Mouse (Mus musculus): Measurements from ENCODE around the gene Terb1. TPM values are rescaled to one million over a fixed set of nuclear protein-coding genes. Genes with fewer than 3 reads are reported as not detected.

Terb1 gene
- polyA plus RNA-seq, 1 experiment from 2014 or later, result 0.34 TPM

DNA sequence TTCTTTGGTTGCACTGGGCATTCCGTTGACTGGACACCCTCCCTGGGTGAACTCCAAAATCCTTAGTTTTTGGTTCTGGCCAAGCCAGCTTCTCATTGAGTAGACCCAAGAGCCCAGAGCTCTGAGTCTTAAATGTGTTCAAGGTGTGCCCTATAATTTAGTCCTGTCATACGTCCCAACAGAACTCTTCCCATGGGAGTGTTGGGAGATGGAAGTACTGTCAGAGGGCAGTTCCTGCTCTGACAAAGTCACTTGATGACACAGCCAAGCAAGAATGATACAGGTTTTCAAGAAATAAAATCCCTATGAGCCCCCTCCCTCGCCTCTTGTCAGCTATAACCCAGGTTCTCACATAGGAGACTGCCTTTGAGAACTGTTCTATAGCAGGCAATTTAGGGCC lies 424 bp upstream of the Terb1 start:
- H3K36me3 ChIP-seq (ENCODE audit: control insufficient read depth, insufficient read depth, low read length), result peaks cover 41% of the 10 kb centered on the region
- H3K4me3 ChIP-seq (ENCODE audit: low read depth, low read length), result 0 out of 2 replicates have a peak overlapping the region, but pooled peaks have one; percentile 52
- no peak overlapping the region for H3K4me2 ChIP-seq (ENCODE audit: low read length)
- no peaks in the 10 kb centered on the region for H3K9me3 ChIP-seq (ENCODE audit: control insufficient read depth, low read length)
- no peak overlapping the region for H3K9ac ChIP-seq (ENCODE audit: low read length)
- H3K27me3 ChIP-seq (replicated peaks; ENCODE audit: control insufficient read depth, insufficient read depth, low read length), result no peaks in the 10 kb centered on the region
- 81% methylated on average over 3 of the region's 3 CpGs for WGBS
- ATAC-seq (replicated peaks; ENCODE audit: low FRiP score, low TSS enrichment, low read depth) (no peak; the same call in 1 of the 2 replicates), DNase-seq (ENCODE audit: low spot score) (peak; percentile 53)
- H3K4me1 ChIP-seq (replicated peaks; ENCODE audit: control insufficient read depth, insufficient read depth, low read length), result no peaks in the 10 kb centered on the region; the same call in 1 of the 2 replicates
- H3K27ac ChIP-seq (ENCODE audit: low read depth), result no peak overlapping the region

DNA sequence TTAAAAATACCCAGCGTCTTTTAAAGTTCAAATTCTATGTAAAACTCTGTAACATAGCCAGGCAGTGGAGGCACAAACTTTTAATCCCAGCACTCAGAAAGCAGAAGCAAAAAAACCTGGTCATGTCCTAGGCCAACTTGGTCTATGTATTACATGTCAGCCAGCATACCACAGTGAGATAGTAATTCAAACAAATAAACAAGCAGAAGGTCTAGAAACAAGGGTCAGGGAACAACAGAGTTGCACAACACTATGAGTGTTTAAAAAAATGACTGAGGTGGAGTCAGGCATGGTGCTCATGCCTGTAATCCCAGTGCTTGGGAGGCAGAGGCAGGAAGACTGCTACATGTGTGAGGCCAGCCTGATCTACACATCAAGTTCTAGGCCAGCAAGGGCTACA lies 30.6 kb downstream of the Terb1 start:
- Histone ChIP-seq H3K27me3 (replicated peaks; ENCODE audit: control insufficient read depth, insufficient read depth, low read length) (no peaks in the 10 kb centered on the region), H3K9me3 (ENCODE audit: control insufficient read depth, low read length) (no peaks in the 10 kb centered on the region), H3K4me1 (replicated peaks; ENCODE audit: control insufficient read depth, insufficient read depth, low read length) (no peaks in the 10 kb centered on the region), H3K4me2 (ENCODE audit: low read length) (no peak overlapping the region), H3K36me3 (ENCODE audit: control insufficient read depth, insufficient read depth, low read length) (no peaks in the 10 kb centered on the region), H3K4me3 (ENCODE audit: low read depth, low read length) (no peak overlapping the region), H3K9ac (ENCODE audit: low read length) (no peak overlapping the region), H3K27ac (ENCODE audit: low read depth) (no peak overlapping the region)
- no peak for DNase-seq (ENCODE audit: low spot score)
- no peak for ATAC-seq (replicated peaks; ENCODE audit: low FRiP score, low TSS enrichment, low read depth)
- 65% methylated on average over 1 of the region's 1 CpGs for WGBS

DNA sequence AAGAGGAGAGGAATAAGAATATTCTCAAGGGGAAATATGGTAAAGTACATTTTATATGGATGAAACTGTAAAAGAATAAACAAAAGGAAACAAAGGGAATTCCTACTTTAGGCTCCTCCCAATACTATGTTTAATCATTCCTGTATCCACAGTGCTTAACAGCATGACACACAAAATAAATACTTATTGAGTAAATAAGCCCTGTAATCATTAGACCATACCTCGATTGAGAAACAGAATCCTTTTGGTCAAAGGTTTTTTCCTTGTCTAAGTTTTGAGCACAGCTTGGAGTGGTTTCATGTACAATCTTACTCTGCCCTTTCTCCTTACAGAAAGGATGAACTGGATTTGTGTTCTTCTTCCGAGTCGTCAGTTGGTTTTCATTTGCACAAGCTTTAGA lies 37.2 kb downstream of the Terb1 start:
- DNase-seq (ENCODE audit: low spot score) (no peak), ATAC-seq (replicated peaks; ENCODE audit: low FRiP score, low TSS enrichment, low read depth) (no peak)
- no peak overlapping the region for H3K4me3 ChIP-seq (ENCODE audit: low read depth, low read length)
- no peak overlapping the region for H3K4me2 ChIP-seq (ENCODE audit: low read length)
- H3K9me3 ChIP-seq (ENCODE audit: control insufficient read depth, low read length), result no peaks in the 10 kb centered on the region
- no peaks in the 10 kb centered on the region for H3K4me1 ChIP-seq (replicated peaks; ENCODE audit: control insufficient read depth, insufficient read depth, low read length)
- no peak overlapping the region for H3K27ac ChIP-seq (ENCODE audit: low read depth)
- 70% methylated on average over 3 of the region's 3 CpGs for WGBS
- no peak overlapping the region for H3K9ac ChIP-seq (ENCODE audit: low read length)
- H3K36me3 ChIP-seq (ENCODE audit: control insufficient read depth, insufficient read depth, low read length), result no peaks in the 10 kb centered on the region
- H3K27me3 ChIP-seq (replicated peaks; ENCODE audit: control insufficient read depth, insufficient read depth, low read length), result no peaks in the 10 kb centered on the region

DNA sequence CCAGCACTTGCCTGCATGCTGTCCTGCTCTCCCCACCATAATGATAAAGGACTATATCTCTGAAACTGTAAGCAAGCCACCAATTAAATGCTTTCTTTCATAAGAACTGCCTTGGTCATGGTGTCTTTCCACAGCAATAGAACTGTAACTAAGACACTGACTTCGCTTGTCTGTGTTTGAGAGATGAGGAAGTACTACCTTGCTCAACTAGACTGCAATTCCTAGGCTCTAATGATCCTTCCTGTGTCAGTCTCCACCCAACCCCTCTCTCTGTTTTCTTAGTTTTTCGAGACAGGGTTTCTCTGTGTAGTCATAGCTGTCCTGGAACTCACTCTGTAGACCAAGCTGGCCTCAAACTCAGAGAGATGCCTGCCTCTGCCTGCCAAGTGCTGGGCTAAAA lies 42.2 kb downstream of the Terb1 start:
- Histone ChIP-seq H3K9ac (ENCODE audit: low read length) (no peak overlapping the region), H3K9me3 (ENCODE audit: control insufficient read depth, low read length) (no peaks in the 10 kb centered on the region), H3K27me3 (replicated peaks; ENCODE audit: control insufficient read depth, insufficient read depth, low read length) (no peaks in the 10 kb centered on the region), H3K4me1 (replicated peaks; ENCODE audit: control insufficient read depth, insufficient read depth, low read length) (no peaks in the 10 kb centered on the region), H3K4me2 (ENCODE audit: low read length) (no peak overlapping the region), H3K4me3 (ENCODE audit: low read depth, low read length) (no peak overlapping the region), H3K27ac (ENCODE audit: low read depth) (no peak overlapping the region), H3K36me3 (ENCODE audit: control insufficient read depth, insufficient read depth, low read length) (no peaks in the 10 kb centered on the region)
- no peak for DNase-seq (ENCODE audit: low spot score)
- ATAC-seq (replicated peaks; ENCODE audit: low FRiP score, low TSS enrichment, low read depth), result no peak
- WGBS, result 71% methylated on average over 2 of the region's 2 CpGs

DNA sequence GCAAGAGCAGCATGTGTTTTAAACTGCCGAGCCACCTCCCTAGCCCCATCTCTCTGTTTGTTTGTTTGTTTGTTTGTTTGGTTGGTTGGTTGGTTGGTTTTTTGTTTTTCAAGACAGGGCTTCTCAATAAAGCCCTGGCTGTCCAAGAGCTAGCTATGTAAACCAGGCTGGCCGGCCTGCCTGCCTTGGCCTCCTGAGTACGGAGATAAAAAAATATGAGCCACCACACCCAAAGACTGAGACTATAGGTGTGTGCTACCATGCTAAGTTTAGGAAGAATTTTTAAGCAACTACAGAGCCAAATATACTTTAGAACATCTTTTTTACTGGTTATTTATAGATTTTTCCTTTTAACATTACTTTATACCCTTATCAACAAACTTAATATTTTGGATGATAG lies 57.5 kb downstream of the Terb1 start:
- Histone ChIP-seq H3K4me3 (ENCODE audit: low read depth, low read length) (no peak overlapping the region), H3K9ac (ENCODE audit: low read length) (no peak overlapping the region), H3K36me3 (ENCODE audit: control insufficient read depth, insufficient read depth, low read length) (no peaks in the 10 kb centered on the region), H3K9me3 (ENCODE audit: control insufficient read depth, low read length) (no peaks in the 10 kb centered on the region), H3K4me1 (replicated peaks; ENCODE audit: control insufficient read depth, insufficient read depth, low read length) (no peaks in the 10 kb centered on the region), H3K27me3 (replicated peaks; ENCODE audit: control insufficient read depth, insufficient read depth, low read length) (no peaks in the 10 kb centered on the region), H3K27ac (ENCODE audit: low read depth) (no peak overlapping the region), H3K4me2 (ENCODE audit: low read length) (no peak overlapping the region)
- WGBS, result 80% methylated on average over 3 of the region's 3 CpGs
- DNase-seq (ENCODE audit: low spot score) (no peak), ATAC-seq (replicated peaks; ENCODE audit: low FRiP score, low TSS enrichment, low read depth) (no peak)

DNA sequence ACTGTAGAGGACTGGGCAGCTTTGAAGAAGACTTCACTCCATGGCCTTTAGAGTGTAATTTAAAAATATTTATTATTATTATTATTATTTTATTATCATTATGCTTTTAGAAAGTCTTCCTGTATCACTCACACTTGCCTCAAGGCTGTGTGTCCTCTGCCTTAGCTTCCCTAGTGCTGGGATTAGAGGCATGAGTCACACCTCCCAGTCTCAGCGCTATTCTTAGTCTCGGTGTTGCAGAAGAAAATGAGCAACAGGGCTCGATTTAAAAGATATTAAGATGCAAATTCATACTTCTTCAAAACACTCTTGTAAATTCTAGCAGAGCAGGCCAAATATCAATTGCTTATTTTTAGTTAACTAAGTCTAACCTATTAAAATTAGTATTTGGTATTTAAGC lies 60.9 kb downstream of the Terb1 start:
- Histone ChIP-seq H3K27ac (ENCODE audit: low read depth) (no peak overlapping the region), H3K27me3 (replicated peaks; ENCODE audit: control insufficient read depth, insufficient read depth, low read length) (no peaks in the 10 kb centered on the region), H3K4me1 (replicated peaks; ENCODE audit: control insufficient read depth, insufficient read depth, low read length) (no peaks in the 10 kb centered on the region), H3K9ac (ENCODE audit: low read length) (no peak overlapping the region), H3K4me2 (ENCODE audit: low read length) (no peak overlapping the region), H3K9me3 (ENCODE audit: control insufficient read depth, low read length) (no peaks in the 10 kb centered on the region), H3K36me3 (ENCODE audit: control insufficient read depth, insufficient read depth, low read length) (no peaks in the 10 kb centered on the region), H3K4me3 (ENCODE audit: low read depth, low read length) (no peak overlapping the region)
- ATAC-seq (replicated peaks; ENCODE audit: low FRiP score, low TSS enrichment, low read depth), result no peak
- WGBS, result 85% methylated on average over 3 of the region's 3 CpGs
- no peak for DNase-seq (ENCODE audit: low spot score)

DNA sequence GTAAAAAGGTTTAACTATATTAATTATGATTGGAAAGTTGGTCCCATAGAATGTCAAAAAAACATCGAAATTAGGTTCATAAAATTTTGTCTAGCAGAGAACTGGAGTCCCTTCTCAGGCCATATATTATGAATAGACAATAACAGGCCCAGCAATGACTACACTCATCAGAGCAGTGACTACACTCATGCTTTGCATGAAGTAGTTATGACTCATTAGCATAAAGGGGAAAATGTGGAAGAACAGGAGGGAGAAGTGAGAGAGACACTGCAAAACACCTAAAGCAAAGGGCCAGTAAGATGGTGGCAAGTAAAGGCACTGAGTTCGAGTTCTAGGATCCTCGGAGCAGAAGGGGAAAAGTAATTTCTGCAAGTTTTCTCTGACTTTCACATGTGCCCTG lies 63.7 kb downstream of the Terb1 start:
- Histone ChIP-seq H3K9ac (ENCODE audit: low read length) (no peak overlapping the region), H3K4me1 (replicated peaks; ENCODE audit: control insufficient read depth, insufficient read depth, low read length) (peaks cover 9% of the 10 kb centered on the region; the same call in 1 of the 2 replicates), H3K4me2 (ENCODE audit: low read length) (no peak overlapping the region), H3K36me3 (ENCODE audit: control insufficient read depth, insufficient read depth, low read length) (no peaks in the 10 kb centered on the region), H3K4me3 (ENCODE audit: low read depth, low read length) (no peak overlapping the region), H3K9me3 (ENCODE audit: control insufficient read depth, low read length) (no peaks in the 10 kb centered on the region), H3K27me3 (replicated peaks; ENCODE audit: control insufficient read depth, insufficient read depth, low read length) (no peaks in the 10 kb centered on the region), H3K27ac (ENCODE audit: low read depth) (no peak overlapping the region)
- ATAC-seq (replicated peaks; ENCODE audit: low FRiP score, low TSS enrichment, low read depth) (no peak), DNase-seq (ENCODE audit: low spot score) (no peak)
- WGBS, result 85% methylated on average over 3 of the region's 3 CpGs

DNA sequence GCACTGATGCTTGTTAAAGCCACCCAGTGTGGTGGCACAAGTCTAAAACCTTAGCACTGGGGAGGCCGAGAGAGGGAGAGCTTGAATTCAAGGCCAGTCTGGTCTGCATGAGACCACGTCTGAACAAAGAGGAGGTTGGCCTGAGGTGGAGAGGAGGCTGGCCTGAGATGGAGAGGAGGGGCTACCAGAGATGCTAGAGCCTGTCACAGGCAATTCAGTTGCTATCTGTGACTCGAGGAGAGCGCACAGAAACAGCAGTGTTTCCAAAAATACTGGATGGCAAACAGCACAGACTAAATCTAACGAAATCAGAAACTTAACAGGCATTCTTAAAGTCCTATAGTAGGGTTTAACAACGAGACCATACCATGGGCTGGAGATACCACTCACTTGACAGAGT lies 64.5 kb downstream of the Terb1 start:
- ATAC-seq (replicated peaks; ENCODE audit: low FRiP score, low TSS enrichment, low read depth) (no peak), DNase-seq (ENCODE audit: low spot score) (no peak)
- Histone ChIP-seq H3K9ac (ENCODE audit: low read length) (no peak overlapping the region), H3K36me3 (ENCODE audit: control insufficient read depth, insufficient read depth, low read length) (peaks cover 5% of the 10 kb centered on the region), H3K4me1 (replicated peaks; ENCODE audit: control insufficient read depth, insufficient read depth, low read length) (peaks cover 13% of the 10 kb centered on the region; the same call in 1 of the 2 replicates), H3K4me2 (ENCODE audit: low read length) (no peak overlapping the region), H3K9me3 (ENCODE audit: control insufficient read depth, low read length) (no peaks in the 10 kb centered on the region), H3K27ac (ENCODE audit: low read depth) (no peak overlapping the region), H3K27me3 (replicated peaks; ENCODE audit: control insufficient read depth, insufficient read depth, low read length) (no peaks in the 10 kb centered on the region), H3K4me3 (ENCODE audit: low read depth, low read length) (no peak overlapping the region)
- WGBS, result 61% methylated on average over 6 of the region's 6 CpGs

DNA sequence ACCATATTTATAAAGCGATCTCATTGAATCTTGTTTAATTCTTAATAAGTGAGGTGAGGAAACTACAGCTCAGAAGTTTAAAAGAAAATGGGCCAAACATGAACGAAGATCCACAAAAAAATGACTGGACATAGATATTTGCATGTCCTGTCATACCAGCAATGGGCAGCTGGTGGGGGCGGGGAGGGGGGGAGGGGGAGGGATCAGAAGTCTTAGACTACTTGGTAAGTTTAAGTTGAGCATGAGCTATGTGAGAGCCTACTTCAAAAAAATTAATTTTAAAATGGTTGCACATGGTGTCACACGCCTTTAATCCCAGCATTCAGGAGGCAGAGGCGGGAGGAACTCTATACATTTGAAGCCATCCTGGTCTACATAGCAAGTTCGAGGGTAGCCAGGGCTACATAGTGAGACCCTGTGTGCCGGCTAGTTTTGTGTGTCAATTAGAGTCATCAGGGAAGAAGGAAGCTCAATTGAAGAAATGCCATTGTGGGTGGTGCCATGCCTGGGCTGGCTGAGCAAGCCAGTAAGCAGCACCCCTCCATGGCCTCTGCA lies 66.5 kb downstream of the Terb1 start:
- Histone ChIP-seq H3K36me3 (ENCODE audit: control insufficient read depth, insufficient read depth, low read length) (peaks cover 25% of the 10 kb centered on the region), H3K4me1 (replicated peaks; ENCODE audit: control insufficient read depth, insufficient read depth, low read length) (peaks cover 13% of the 10 kb centered on the region; the same call in 1 of the 2 replicates)
- peak; percentile 26 for ATAC-seq (replicated peaks; ENCODE audit: low FRiP score, low TSS enrichment, low read depth)

More for the DNA sequence above, 66.5 kb downstream of the Terb1 start:
- Histone ChIP-seq H3K27me3 (replicated peaks; ENCODE audit: control insufficient read depth, insufficient read depth, low read length) (no peaks in the 10 kb centered on the region), H3K4me2 (ENCODE audit: low read length) (0 out of 2 replicates have a peak overlapping the region, but pooled peaks have one; percentile 33), H3K9me3 (ENCODE audit: control insufficient read depth, low read length) (no peaks in the 10 kb centered on the region), H3K9ac (ENCODE audit: low read length) (peak overlapping the region; percentile 95), H3K27ac (ENCODE audit: low read depth) (peak overlapping the region; percentile 90; the same call in 1 of the 2 replicates), H3K4me3 (ENCODE audit: low read depth, low read length) (peak overlapping the region; percentile 95)
- 64% methylated on average over 7 of the region's 7 CpGs for WGBS
- DNase-seq (ENCODE audit: low spot score), result peak; percentile 51

Measured in intestine, embryonic 14.5 days (tissue).